Mouse (Mus musculus) c-Kit-positive CD71-negative TER-119-negative erythroid progenitor cells, embryonic 14.5 days (primary cell): ENCODE data around the gene Nr1h2.

Experiments used
- DNase-seq: peaks from one replicate; pipeline ENCODE4 v3.0.0-alpha.2; 2013; ENCODE audit warnings: low read depth

Nr1h2 gene

GRCm38 (mm10) chr7:44553826-44554225, at the start of gene Nr1h2:
Gene Nr1h2 (minus strand): TSS chr7:44553951.
- DNase-seq = peak; percentile 93

- no peak for DNase-seq
Measured at GRCm38 (mm10) chr7:44603186-44603855, 49.6 kb upstream of the Nr1h2 start.

GRCm38 (mm10) chr7:44602443-44602842, 48.7 kb upstream of the Nr1h2 start:
- no peak for DNase-seq

GRCm38 (mm10) chr7:44601646-44602045, 47.9 kb upstream of the Nr1h2 start:
- no peak for DNase-seq

- DNase-seq = no peak
Measured at GRCm38 (mm10) chr7:44600691-44601262, 47.0 kb upstream of the Nr1h2 start.

DNA sequence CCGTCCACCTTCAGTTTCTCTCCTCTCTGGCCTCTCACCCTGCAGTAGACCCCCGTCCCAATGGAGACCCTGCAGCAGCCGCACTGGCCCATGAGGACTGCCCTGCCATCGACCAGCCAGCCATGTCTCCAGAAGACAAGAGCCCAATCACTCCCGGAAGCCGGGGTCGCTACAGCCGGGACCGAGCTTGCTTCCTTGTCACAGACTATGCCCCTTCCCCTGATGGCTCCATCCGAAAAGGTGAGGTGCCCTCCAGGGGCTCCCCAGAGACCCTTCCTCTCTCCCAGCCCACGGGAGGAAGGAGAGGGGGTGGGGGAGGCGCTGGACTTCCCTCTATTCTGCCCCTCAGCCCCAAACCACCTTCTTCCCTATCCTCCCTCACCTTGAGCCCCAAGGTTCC, 44.6 kb upstream of the Nr1h2 start:
- DNase-seq = no peak

GRCm38 (mm10) chr7:44597666-44598065, 43.9 kb upstream of the Nr1h2 start:
- DNase-seq = no peak

DNA sequence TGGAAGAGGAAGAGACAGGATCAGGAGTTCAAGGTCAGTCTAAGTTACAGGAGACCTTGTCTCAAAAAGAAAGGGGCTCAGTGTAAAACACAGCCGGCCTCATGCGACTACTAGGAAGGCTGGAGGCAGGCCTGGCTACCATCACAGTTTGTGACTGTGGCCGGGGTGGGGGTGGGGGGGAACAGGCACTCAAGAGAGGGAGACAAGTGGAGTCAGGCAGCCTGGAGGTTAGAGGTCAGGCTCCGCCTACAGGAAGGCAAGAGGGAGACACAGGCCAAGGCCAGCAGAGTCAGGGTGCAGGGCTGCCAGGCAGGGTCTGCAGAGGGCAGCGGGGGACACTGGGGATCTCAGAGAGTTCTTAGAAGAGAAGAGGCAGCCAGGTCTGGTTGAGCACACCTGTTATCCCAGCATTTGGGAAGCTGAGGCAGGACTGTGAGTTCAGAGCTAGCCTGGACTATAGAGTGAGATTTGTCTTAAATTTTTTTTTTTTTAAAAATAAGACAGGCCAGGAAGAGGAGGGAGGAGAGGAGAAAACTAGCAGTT, 43.3 kb upstream of the Nr1h2 start:
- no peak for DNase-seq

DNA sequence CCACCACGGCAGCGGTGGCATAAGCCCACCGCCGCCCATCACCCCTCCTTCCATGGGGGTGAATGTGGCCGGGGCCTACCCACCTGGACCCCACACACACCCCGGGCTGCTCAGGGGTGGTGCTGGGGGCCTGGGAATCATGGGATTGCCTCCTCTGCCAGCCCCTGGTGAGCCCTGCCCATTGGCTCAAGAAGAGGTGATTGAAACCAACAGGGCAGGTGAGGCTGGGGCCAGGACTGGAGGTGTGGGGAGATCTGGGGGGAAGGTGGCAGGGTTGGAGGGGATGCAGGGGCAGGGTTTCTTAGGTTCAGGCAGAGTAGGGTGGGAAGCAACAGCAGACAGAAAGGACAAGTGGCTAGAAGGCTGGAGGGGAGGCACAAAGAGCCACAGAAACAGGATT, 42.3 kb upstream of the Nr1h2 start:
- no peak for DNase-seq

DNA sequence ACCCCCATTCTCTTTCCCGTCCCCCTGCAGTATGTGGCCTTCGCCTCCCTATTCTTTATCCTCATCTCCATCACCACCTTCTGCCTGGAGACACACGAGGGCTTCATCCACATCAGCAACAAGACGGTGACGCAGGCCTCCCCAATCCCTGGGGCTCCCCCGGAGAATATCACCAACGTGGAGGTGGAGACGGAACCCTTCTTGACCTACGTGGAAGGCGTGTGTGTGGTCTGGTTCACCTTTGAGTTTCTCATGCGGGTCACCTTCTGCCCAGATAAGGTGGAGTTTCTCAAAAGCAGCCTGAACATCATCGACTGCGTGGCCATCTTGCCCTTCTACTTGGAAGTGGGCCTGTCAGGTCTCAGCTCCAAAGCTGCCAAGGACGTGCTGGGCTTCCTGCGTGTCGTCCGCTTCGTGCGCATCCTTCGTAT, 41.4 kb upstream of the Nr1h2 start:
- DNase-seq = no peak

GRCm38 (mm10) chr7:44594291-44594690, 40.5 kb upstream of the Nr1h2 start:
- DNase-seq = no peak

DNA sequence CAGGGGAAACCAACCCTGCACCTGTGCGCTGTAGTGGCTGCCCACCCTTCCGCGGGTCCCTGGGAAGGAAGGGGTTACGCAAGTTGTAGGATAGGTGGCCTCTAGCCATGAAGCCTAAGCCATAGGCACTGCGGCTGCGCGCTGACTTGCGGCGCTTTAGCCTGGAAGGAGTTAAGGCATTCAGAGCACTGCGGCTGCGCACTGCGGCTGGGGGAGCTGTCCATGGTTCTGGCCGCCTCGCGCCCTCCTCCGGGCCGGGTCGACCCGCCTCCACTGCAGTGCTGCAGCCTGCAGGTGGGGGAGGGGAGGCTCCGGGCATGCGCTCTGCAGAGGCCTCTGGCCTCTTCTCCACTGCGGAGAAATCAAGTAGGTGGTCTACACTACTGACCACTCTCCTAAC, 40.0 kb upstream of the Nr1h2 start:
- DNase-seq = peak; percentile 54

DNA sequence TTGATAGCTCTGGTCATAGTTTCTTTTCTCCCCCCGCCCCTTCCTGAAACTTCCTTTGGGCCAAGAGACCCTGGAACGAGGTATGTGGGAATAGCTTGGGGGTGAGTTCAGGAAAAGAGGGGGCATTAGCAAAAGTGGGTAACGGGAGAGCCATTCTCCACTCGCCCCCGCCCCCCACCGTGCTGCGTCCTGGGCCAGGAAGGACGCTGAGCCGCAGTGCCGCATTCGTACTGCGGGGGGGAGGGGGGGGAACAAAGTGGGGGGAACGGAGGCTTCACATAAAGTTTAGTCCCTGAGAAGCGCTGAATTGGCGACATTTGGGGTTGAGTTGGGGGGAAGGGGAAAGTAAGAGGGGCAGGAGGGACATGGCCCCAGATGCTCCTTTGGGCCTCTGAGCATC, 39.3 kb upstream of the Nr1h2 start:
- no peak for DNase-seq

DNA sequence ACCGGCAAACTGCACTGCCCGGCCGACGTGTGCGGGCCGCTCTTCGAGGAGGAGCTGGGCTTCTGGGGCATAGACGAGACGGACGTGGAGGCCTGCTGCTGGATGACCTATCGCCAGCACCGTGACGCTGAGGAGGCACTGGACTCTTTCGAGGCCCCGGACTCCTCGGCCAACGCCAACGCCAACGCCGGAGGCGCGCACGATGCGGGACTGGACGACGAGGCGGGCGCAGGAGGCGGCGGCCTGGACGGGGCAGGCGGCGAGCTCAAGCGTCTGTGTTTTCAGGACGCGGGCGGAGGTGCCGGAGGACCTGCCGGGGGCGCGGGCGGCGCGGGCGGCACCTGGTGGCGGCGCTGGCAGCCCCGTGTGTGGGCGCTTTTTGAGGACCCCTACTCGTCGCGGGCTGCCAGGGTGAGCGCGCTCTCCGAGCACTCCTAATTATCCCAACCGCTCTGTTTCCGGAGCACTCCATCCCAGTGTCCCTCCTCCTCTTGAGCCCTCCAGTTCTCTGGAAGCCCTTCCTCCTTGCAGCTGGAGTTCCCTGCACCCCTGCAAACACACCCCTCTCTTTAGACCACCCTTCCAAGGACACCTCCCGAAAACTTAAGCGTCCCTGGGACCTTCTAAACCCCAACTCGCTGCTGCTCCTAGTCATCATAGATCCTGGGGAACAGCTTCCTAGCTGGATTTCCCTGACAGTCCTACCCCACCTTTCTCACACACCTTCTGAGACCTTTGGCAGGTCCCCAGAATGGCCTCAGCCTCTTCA, 37.8 kb upstream of the Nr1h2 start:
- no peak for DNase-seq

DNA sequence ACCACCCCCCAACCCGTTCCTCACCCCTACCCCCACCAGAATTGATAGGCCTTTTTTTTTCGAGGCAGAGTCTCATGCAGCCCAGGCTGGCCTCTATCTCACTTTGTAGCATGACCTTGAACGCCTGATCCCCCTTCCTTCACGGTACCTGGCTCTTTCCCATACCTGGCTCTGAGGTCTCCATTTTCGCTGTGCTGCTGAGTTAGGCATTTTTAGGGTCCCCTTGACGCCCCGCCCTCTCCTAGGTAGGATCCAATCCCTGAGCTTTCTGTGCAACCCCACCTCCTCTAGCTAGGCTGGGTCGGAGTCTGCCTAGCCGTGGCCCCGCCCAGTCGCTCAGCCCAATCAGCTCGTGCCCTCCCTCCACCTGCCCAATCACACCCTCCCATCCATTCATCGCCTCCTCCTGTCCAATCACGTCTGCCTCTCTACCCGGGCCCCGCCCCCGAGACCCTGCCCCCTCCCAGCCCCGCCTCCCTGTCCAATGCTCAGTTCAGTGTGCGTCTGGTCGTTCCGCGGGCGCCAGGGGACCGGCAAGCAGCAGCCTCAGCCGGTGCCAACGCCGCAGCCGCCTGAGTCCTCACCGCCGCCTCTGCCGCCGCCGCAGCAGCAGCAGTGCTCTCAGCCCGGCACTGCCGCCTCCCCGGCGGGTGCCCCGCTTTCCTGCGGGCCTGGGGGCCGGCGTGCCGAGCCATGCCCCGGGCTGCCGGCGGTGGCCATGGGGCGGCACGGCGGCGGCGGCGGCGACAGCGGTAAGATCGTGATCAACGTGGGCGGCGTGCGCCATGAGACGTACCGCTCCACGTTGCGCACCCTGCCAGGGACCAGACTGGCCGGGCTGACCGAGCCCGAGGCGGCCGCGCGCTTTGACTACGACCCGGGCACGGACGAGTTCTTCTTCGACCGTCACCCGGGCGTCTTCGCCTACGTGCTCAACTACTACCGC, 36.9 kb upstream of the Nr1h2 start, which contains the start of gene Kcnc3:
TSS of gene Kcnc3 (plus strand) at position 263 of the 946 bp plus-strand sequence.
- peak; percentile 72 for DNase-seq

GRCm38 (mm10) chr7:44589946-44590345, 36.2 kb upstream of the Nr1h2 start:
- DNase-seq = no peak

DNA sequence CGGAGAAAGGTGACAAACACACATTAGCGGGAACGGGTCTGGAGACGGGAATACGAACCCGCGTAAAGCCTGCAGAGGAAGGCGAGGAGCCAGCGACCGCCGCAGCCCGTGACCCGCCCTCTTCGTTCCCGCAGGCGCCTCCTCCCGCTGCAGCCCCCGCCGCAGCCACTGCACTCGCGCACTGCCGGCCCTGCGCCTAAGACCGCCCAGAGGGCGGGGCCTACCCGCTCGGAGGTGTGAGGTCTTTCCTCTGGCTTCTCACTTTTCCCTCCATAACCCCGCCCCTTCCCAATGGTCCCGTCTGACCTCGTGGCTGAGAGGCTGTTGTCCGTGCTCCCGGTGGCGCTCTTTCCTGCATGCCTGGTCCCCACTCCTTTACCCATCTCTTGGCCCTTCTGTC, 35.4 kb upstream of the Nr1h2 start:
- peak; percentile 31 for DNase-seq

GRCm38 (mm10) chr7:44588338-44588737, 34.6 kb upstream of the Nr1h2 start:
- DNase-seq = no peak

DNA sequence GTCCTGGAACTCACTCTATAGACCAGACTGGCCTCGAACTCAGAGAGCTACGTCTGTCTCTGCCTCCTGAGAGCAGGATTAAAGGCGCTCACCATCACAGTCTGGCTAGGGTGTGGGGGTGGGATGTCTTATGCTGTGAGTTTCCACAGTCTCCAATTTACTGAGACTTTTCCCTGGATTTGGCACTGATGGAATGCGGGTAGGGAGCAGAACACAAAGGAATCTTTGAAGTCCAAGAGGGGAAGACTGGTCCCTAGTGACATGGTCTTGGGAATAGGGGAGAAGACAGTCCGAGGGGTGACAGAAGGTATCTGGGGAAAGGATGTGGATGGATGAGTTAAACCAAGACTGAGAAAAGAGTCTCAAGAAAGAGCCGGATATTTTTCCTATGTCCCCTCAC, 33.9 kb upstream of the Nr1h2 start:
- no peak for DNase-seq

GRCm38 (mm10) chr7:44586930-44587329, 33.2 kb upstream of the Nr1h2 start:
- DNase-seq = no peak

DNA sequence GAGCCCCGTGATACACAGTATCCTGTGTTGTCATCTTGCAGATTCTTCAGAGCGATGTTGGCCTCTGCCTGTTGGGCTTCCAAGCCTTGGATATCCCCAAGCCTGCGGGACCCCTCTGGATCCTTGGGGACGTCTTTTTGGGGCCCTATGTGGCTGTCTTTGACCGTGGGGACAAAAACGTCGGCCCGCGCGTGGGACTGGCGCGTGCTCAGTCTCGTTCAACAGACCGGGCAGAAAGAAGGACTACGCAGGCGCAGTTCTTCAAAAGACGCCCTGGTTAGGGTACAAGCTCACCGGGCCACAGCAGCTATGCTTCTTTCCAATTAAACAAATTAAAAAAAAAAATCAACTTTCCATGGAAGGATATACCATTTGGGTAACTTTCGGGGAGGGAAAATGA, 32.8 kb upstream of the Nr1h2 start:
- DNase-seq = no peak

DNA sequence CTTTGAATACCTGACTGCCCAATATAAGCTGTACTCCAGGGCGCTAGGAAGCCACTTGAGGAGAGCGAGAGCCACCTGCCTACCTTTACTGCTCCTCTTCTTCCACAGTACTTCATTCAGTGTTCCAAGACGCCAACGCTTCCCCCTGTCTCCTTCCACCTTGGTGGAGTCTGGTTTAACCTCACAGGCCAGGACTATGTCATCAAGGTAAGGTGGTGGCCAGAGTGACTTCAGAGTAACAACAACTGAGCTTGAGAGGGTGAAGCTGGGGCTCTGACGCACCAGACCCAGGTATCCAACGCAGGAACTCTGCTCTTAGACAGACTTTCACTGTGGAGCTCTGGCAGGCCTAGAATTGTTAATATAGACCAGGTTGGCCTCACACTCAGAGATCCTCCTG, 31.9 kb upstream of the Nr1h2 start:
- DNase-seq = no peak
